Mouse (Mus musculus): ENCODE results near the gene Ass1.

DNA sequence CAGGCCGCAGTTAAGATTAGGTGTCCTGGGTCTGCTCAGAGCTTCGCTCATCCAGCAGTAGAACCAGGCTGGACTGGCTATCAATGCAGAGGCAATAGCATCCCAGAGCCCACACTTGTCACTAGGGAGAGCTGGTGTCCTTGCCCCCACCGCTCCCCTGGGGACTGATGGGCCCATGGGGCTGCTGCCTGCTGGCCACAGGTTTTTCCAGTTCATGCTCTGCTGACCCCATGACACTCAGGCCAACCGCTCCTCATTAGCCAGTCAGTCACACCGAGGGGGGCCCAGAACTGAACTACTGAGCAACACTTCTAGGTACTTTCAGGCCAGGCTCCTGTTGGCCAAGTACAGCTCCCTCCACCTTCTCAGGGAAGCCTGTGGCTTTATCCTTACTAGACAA lies 24.3 kb downstream of the Ass1 start:
- TF ChIP-seq POLR2A (IDR thresholded peaks at IDR 0.05; ENCODE audit: borderline replicate concordance, control insufficient read depth, low read depth, low read length) = no peak
- TF ChIP-seq CTCF (IDR thresholded peaks at IDR 0.05; ENCODE audit: control insufficient read depth, insufficient read depth, low read length) = no peak

Data from bone marrow, adult 2 months (tissue).